Mouse (Mus musculus): Measurements from ENCODE around the gene Ss18l2.

DNA sequence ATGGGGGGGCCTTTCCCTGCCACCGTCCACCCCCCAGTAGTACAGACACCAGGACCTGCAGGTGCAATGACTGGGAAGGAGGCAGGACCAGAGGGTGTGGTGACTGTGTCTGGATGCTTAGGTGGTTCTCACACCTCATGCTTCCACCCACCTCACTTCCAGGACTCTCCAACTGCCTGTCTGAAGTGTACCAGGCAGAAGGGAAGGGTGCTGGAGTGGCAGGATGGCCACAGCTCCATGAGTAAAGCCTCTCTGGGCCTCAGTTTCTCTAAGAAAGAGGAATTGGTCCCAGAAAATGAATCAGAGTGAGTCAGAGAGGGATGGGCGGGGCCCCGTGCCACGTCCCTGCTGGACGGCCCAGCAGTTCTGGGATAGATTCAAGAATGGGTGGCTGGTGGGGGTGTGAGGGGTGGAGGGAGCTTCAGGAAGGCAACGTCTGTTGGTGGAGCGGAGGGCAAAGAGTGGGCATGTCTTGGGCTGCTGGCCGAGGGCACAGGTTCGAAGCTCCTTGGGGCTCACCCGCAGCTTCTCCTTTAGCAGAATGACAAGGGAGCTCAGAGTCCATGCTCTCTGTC is 51.0 kb downstream of the Ss18l2 start:
- no peak for TF ChIP-seq EP300 (IDR thresholded peaks at IDR 0.05; ENCODE audit: low read depth)
- no peak for TF ChIP-seq CTCF (IDR thresholded peaks at IDR 0.05; ENCODE audit: low read depth)

Measured in liver, postnatal 0 days (tissue).